Mouse (Mus musculus): Measurements from ENCODE around the gene Zc3h10. TPM values are rescaled to one million over a fixed set of nuclear protein-coding genes. Genes with fewer than 3 reads are reported as not detected.
"Not testable (repeated sequence)": the region's sequence is repeated elsewhere in the genome, so short reads cannot be mapped to it uniquely, and the experiment has no call there.

The Zc3h10 gene
- polyA plus RNA-seq, 1 experiment from 2014 or later: 16.3 TPM

- Histone ChIP-seq H3K4me2 (replicated peaks) (no peak overlapping the region), H3K4me1 (replicated peaks; ENCODE audit: control insufficient read depth, insufficient read depth, low read length) (no peaks in the 10 kb centered on the region), H3K27me3 (ENCODE audit: control insufficient read depth, insufficient read depth, low read length) (no peaks in the 10 kb centered on the region), H3K4me3 (replicated peaks; ENCODE audit: low read length) (no peak overlapping the region), H3K27ac (no peak overlapping the region), H3K36me3 (replicated peaks; ENCODE audit: control insufficient read depth, insufficient read depth) (peaks cover 30% of the 10 kb centered on the region; the same call in 1 of the 2 replicates), H3K9ac (no peak overlapping the region), H3K9me3 (ENCODE audit: control insufficient read depth, low read length) (no peaks in the 10 kb centered on the region)
- ATAC-seq (ENCODE audit: low FRiP score): no peak
- 84% methylated on average over 9 of the region's 9 CpGs for WGBS
- DNase-seq (ENCODE audit: low spot score): no peak
Observed at GRCm38 (mm10) chr10:128508260-128508659, 39.3 kb downstream of the Zc3h10 start.

GRCm38 (mm10) chr10:128505974-128506373 lies 41.6 kb downstream of the Zc3h10 start:
- DNase-seq (ENCODE audit: low spot score) (no peak), ATAC-seq (ENCODE audit: low FRiP score) (no peak)
- Histone ChIP-seq H3K4me3 (replicated peaks; ENCODE audit: low read length) (no peak overlapping the region), H3K27me3 (ENCODE audit: control insufficient read depth, insufficient read depth, low read length) (no peaks in the 10 kb centered on the region), H3K4me2 (replicated peaks) (no peak overlapping the region), H3K9ac (no peak overlapping the region), H3K27ac (no peak overlapping the region), H3K9me3 (ENCODE audit: control insufficient read depth, low read length) (no peaks in the 10 kb centered on the region), H3K36me3 (replicated peaks; ENCODE audit: control insufficient read depth, insufficient read depth) (peaks cover 15% of the 10 kb centered on the region; the same call in 1 of the 2 replicates), H3K4me1 (replicated peaks; ENCODE audit: control insufficient read depth, insufficient read depth, low read length) (no peaks in the 10 kb centered on the region)
- 96% methylated on average over 14 of the region's 14 CpGs for WGBS

GRCm38 (mm10) chr10:128505371-128505667 lies 42.3 kb downstream of the Zc3h10 start:
- H3K4me1 ChIP-seq (replicated peaks; ENCODE audit: control insufficient read depth, insufficient read depth, low read length); H3K4me3 ChIP-seq (replicated peaks; ENCODE audit: low read length); H3K9me3 ChIP-seq (ENCODE audit: control insufficient read depth, low read length); H3K9ac ChIP-seq; H3K27me3 ChIP-seq (ENCODE audit: control insufficient read depth, insufficient read depth, low read length); DNase-seq (ENCODE audit: low spot score); H3K4me2 ChIP-seq (replicated peaks); ATAC-seq (ENCODE audit: low FRiP score): not testable (repeated sequence)
- H3K36me3 ChIP-seq (replicated peaks; ENCODE audit: control insufficient read depth, insufficient read depth): peaks cover 13% of the 10 kb centered on the region; the same call in 1 of the 2 replicates
- H3K27ac ChIP-seq: 0 out of 2 replicates have a peak overlapping the region, but pooled peaks have one; percentile 20
- WGBS: 92% methylated on average over 5 of the region's 5 CpGs

- WGBS: 81% methylated on average over 9 of the region's 9 CpGs
- Histone ChIP-seq H3K36me3 (replicated peaks; ENCODE audit: control insufficient read depth, insufficient read depth) (peaks cover 9% of the 10 kb centered on the region; the same call in 1 of the 2 replicates), H3K4me2 (replicated peaks) (no peak overlapping the region), H3K9ac (no peak overlapping the region), H3K27ac (0 out of 2 replicates have a peak overlapping the region, but pooled peaks have one; percentile 20), H3K9me3 (ENCODE audit: control insufficient read depth, low read length) (no peaks in the 10 kb centered on the region), H3K27me3 (ENCODE audit: control insufficient read depth, insufficient read depth, low read length) (no peaks in the 10 kb centered on the region), H3K4me3 (replicated peaks; ENCODE audit: low read length) (no peak overlapping the region), H3K4me1 (replicated peaks; ENCODE audit: control insufficient read depth, insufficient read depth, low read length) (no peaks in the 10 kb centered on the region)
- ATAC-seq (ENCODE audit: low FRiP score): no peak
- no peak for DNase-seq (ENCODE audit: low spot score)
Observed at GRCm38 (mm10) chr10:128504641-128505370, 42.8 kb downstream of the Zc3h10 start.

GRCm38 (mm10) chr10:128504012-128504411 lies 43.6 kb downstream of the Zc3h10 start:
- no peaks in the 10 kb centered on the region for H3K9me3 ChIP-seq (ENCODE audit: control insufficient read depth, low read length)
- H3K9ac ChIP-seq: no peak overlapping the region
- no peak overlapping the region for H3K27ac ChIP-seq
- H3K36me3 ChIP-seq (replicated peaks; ENCODE audit: control insufficient read depth, insufficient read depth): 0 out of 2 replicates have a peak, but pooled peaks cover under 1% of the 10 kb centered on the region
- DNase-seq (ENCODE audit: low spot score): no peak
- no peak overlapping the region for H3K4me3 ChIP-seq (replicated peaks; ENCODE audit: low read length)
- ATAC-seq (ENCODE audit: low FRiP score): no peak
- no peak overlapping the region for H3K4me2 ChIP-seq (replicated peaks)
- no peaks in the 10 kb centered on the region for H3K4me1 ChIP-seq (replicated peaks; ENCODE audit: control insufficient read depth, insufficient read depth, low read length)
- H3K27me3 ChIP-seq (ENCODE audit: control insufficient read depth, insufficient read depth, low read length): no peaks in the 10 kb centered on the region
- 84% methylated on average over 3 of the region's 3 CpGs for WGBS

- H3K4me3 ChIP-seq (replicated peaks; ENCODE audit: low read length): no peak overlapping the region
- H3K27ac ChIP-seq: no peak overlapping the region
- no peaks in the 10 kb centered on the region for H3K4me1 ChIP-seq (replicated peaks; ENCODE audit: control insufficient read depth, insufficient read depth, low read length)
- ATAC-seq (ENCODE audit: low FRiP score): no peak
- H3K9me3 ChIP-seq (ENCODE audit: control insufficient read depth, low read length): no peaks in the 10 kb centered on the region
- no peak for DNase-seq (ENCODE audit: low spot score)
- no peaks in the 10 kb centered on the region for H3K27me3 ChIP-seq (ENCODE audit: control insufficient read depth, insufficient read depth, low read length)
- H3K36me3 ChIP-seq (replicated peaks; ENCODE audit: control insufficient read depth, insufficient read depth): no peaks in the 10 kb centered on the region
- H3K9ac ChIP-seq: no peak overlapping the region
- 75% methylated on average over 8 of the region's 8 CpGs for WGBS
- no peak overlapping the region for H3K4me2 ChIP-seq (replicated peaks)
Observed at GRCm38 (mm10) chr10:128503532-128503931, 44.0 kb downstream of the Zc3h10 start.

GRCm38 (mm10) chr10:128502341-128502740 lies 45.2 kb downstream of the Zc3h10 start:
- DNase-seq (ENCODE audit: low spot score) (no peak), ATAC-seq (ENCODE audit: low FRiP score) (no peak)
- Histone ChIP-seq H3K4me2 (replicated peaks) (no peak overlapping the region), H3K9me3 (ENCODE audit: control insufficient read depth, low read length) (no peaks in the 10 kb centered on the region), H3K9ac (no peak overlapping the region), H3K4me3 (replicated peaks; ENCODE audit: low read length) (no peak overlapping the region), H3K4me1 (replicated peaks; ENCODE audit: control insufficient read depth, insufficient read depth, low read length) (peaks cover 8% of the 10 kb centered on the region), H3K36me3 (replicated peaks; ENCODE audit: control insufficient read depth, insufficient read depth) (no peaks in the 10 kb centered on the region), H3K27me3 (ENCODE audit: control insufficient read depth, insufficient read depth, low read length) (no peaks in the 10 kb centered on the region), H3K27ac (no peak overlapping the region)
- WGBS: 83% methylated on average over 5 of the region's 5 CpGs

- peak overlapping the region; percentile 78 for H3K4me2 ChIP-seq (replicated peaks)
- H3K27ac ChIP-seq: peak overlapping the region; percentile 69
- peak overlapping the region; percentile 48 for H3K9ac ChIP-seq
- H3K36me3 ChIP-seq (replicated peaks; ENCODE audit: control insufficient read depth, insufficient read depth): no peaks in the 10 kb centered on the region
- no peak for DNase-seq (ENCODE audit: low spot score)
- H3K9me3 ChIP-seq (ENCODE audit: control insufficient read depth, low read length): no peaks in the 10 kb centered on the region
- WGBS: 2% methylated on average over 21 of the region's 21 CpGs
- H3K27me3 ChIP-seq (ENCODE audit: control insufficient read depth, insufficient read depth, low read length): no peaks in the 10 kb centered on the region
- peaks cover 16% of the 10 kb centered on the region for H3K4me1 ChIP-seq (replicated peaks; ENCODE audit: control insufficient read depth, insufficient read depth, low read length)
- peak; percentile 37; the same call in 1 of the 2 replicates for ATAC-seq (ENCODE audit: low FRiP score)
- H3K4me3 ChIP-seq (replicated peaks; ENCODE audit: low read length): peak overlapping the region; percentile 49
Observed at GRCm38 (mm10) chr10:128499116-128499671, 48.4 kb downstream of the Zc3h10 start.

- no peaks in the 10 kb centered on the region for H3K36me3 ChIP-seq (replicated peaks; ENCODE audit: control insufficient read depth, insufficient read depth)
- H3K9ac ChIP-seq: peak within 1 kb of the TSS; percentile 48
- peaks cover 16% of the 10 kb centered on the region for H3K4me1 ChIP-seq (replicated peaks; ENCODE audit: control insufficient read depth, insufficient read depth, low read length)
- no peaks in the 10 kb centered on the region for H3K27me3 ChIP-seq (ENCODE audit: control insufficient read depth, insufficient read depth, low read length)
- peak within 1 kb of the TSS; percentile 69 for H3K27ac ChIP-seq
- WGBS: 1% methylated on average over 27 of the region's 27 CpGs
- no peaks in the 10 kb centered on the region for H3K9me3 ChIP-seq (ENCODE audit: control insufficient read depth, low read length)
- peak within 1 kb of the TSS; percentile 78 for H3K4me2 ChIP-seq (replicated peaks)
- peak within 1 kb of the TSS; percentile 49 for H3K4me3 ChIP-seq (replicated peaks; ENCODE audit: low read length)
- peak; percentile 83 for ATAC-seq (ENCODE audit: low FRiP score)
- peak; percentile 88 for DNase-seq (ENCODE audit: low spot score)
Observed at GRCm38 (mm10) chr10:128498590-128498989, 49.0 kb downstream of the Zc3h10 start, which contains the start of gene Myl6b. Gene Myl6b (minus strand): TSS chr10:128498685.

All from hindbrain, embryonic 14.5 days (tissue).